Mouse (Mus musculus): ENCODE measurements at regions not wholly inside any gene's neighbourhood (a gene's known extent, or its start where the extent isn't known, plus 50 kb on each side); places are given as distances from the start of the nearest gene placed in this dataset.

DNA sequence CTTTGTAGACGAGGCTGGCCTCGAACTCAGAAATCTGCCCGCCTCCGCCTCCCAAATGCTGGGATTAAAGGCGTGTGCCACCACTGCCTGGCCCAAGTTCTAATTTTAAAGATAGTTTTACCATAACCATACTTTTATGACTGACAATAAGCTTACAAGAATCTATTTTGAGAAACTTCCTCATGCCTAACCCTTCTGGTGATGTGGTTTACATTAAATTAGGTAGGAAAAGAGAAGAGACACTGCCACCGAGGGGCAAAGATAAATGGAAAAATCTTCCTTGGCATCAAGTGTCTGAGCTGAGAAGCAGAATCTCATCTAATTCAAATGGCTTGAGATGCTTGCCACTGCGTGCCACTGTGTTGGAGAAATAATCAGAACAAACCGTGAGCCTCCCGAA is 56.3 kb upstream of the Cul3 start:
- Histone ChIP-seq H3K4me2 (ENCODE audit: low read length) (no peak overlapping the region), H3K36me3 (ENCODE audit: control insufficient read depth, insufficient read depth) (no peaks in the 10 kb centered on the region), H3K9ac (replicated peaks; ENCODE audit: low read depth, low read length) (no peak overlapping the region), H3K9me3 (ENCODE audit: control insufficient read depth, low read length) (no peaks in the 10 kb centered on the region), H3K4me3 (replicated peaks; ENCODE audit: low read length) (no peak overlapping the region), H3K27me3 (replicated peaks; ENCODE audit: control insufficient read depth, insufficient read depth, low read length) (no peaks in the 10 kb centered on the region), H3K4me1 (replicated peaks; ENCODE audit: control insufficient read depth, insufficient read depth, low read length) (no peaks in the 10 kb centered on the region), H3K27ac (ENCODE audit: low read length) (no peak overlapping the region)
- no peak for ATAC-seq
- WGBS = 95% methylated on average over 9 of the region's 9 CpGs

DNA sequence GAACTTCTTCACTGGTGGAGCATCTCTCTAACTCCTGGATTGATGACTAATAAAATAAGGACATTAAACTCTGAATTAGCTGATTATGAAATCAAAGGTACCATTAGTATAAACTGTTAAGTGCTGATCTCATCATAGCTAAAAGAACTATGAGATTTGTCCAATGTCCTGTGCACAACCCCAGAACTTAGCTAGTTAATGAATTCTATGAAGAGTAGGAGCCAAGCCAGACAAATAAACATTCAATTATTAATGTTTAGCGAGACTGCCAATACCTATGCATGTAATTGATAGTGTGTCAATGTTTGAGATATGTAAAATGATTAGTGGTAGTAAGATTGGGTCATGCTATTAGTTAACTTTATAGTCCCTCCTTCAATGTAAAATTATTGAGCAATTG is 51.1 kb upstream of the Cul3 start:
- no peak for ATAC-seq
- H3K9me3 ChIP-seq (ENCODE audit: control insufficient read depth, low read length) = no peaks in the 10 kb centered on the region
- no peak overlapping the region for H3K9ac ChIP-seq (replicated peaks; ENCODE audit: low read depth, low read length)
- H3K4me1 ChIP-seq (replicated peaks; ENCODE audit: control insufficient read depth, insufficient read depth, low read length) = no peaks in the 10 kb centered on the region; the same call in 1 of the 2 replicates
- no peaks in the 10 kb centered on the region for H3K36me3 ChIP-seq (ENCODE audit: control insufficient read depth, insufficient read depth)
- no peak overlapping the region for H3K4me3 ChIP-seq (replicated peaks; ENCODE audit: low read length)
- no peaks in the 10 kb centered on the region for H3K27me3 ChIP-seq (replicated peaks; ENCODE audit: control insufficient read depth, insufficient read depth, low read length)
- H3K27ac ChIP-seq (ENCODE audit: low read length) = no peak overlapping the region
- 81% methylated on average over 1 of the region's 1 CpGs for WGBS
- H3K4me2 ChIP-seq (ENCODE audit: low read length) = no peak overlapping the region

GRCm38 (mm10) chr1:80390366-80390765 is 50.1 kb upstream of the Cul3 start:
- ATAC-seq = peak; percentile 77
- no peaks in the 10 kb centered on the region for H3K9me3 ChIP-seq (ENCODE audit: control insufficient read depth, low read length)
- 53% methylated on average over 3 of the region's 3 CpGs for WGBS

More at GRCm38 (mm10) chr1:80390366-80390765, 50.1 kb upstream of the Cul3 start:
- Histone ChIP-seq H3K27me3 (replicated peaks; ENCODE audit: control insufficient read depth, insufficient read depth, low read length) (no peaks in the 10 kb centered on the region), H3K4me1 (replicated peaks; ENCODE audit: control insufficient read depth, insufficient read depth, low read length) (no peaks in the 10 kb centered on the region; the same call in 1 of the 2 replicates), H3K4me2 (ENCODE audit: low read length) (no peak overlapping the region), H3K4me3 (replicated peaks; ENCODE audit: low read length) (no peak overlapping the region), H3K36me3 (ENCODE audit: control insufficient read depth, insufficient read depth) (no peaks in the 10 kb centered on the region), H3K9ac (replicated peaks; ENCODE audit: low read depth, low read length) (no peak overlapping the region), H3K27ac (ENCODE audit: low read length) (no peak overlapping the region)

Measured in forebrain, embryonic 16.5 days (tissue).